ENCODE assay signal across 8 mouse cellular contexts in the genomic region with DNA sequence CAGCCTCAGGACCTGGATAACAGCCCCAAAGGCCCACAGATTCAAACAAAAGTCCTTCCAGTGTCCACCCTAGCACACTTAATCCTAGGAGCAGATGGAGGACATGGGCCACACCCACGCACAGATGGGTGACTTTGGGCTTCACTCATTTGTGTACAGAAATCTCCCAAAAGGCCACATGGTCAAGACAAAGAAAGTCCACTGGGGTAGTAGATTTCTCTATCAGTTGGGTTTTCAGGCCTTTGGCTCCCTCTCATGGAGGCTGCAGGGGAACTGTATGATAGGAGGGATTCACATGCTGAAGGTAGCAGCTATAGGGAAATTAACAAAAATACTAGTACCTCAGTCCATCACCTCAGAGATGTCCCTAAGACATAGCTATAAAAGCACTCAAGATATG. TPM values are rescaled to one million over a fixed set of nuclear protein-coding genes. Genes with fewer than 3 reads are reported as not detected.
DNase-seq lines count a peak whose midpoint lies in the region; ATAC-seq and TF ChIP-seq lines count a peak whose summit lies in the region.

No protein-coding gene starts in this region.

- H3K36me3 ChIP-seq in embryonic facial prominence, embryonic 11.5 days (replicated peaks; ENCODE audit: control insufficient read depth, insufficient read depth, low read depth, low read length), result no peaks in the 10 kb centered on the region
- H3K36me3 ChIP-seq in embryonic facial prominence, embryonic 10.5 days (replicated peaks), result no peaks in the 10 kb centered on the region
- H3K36me3 ChIP-seq in liver, postnatal 0 days (replicated peaks; ENCODE audit: insufficient read depth, low read length), result no peaks in the 10 kb centered on the region
- no peaks in the 10 kb centered on the region for H3K36me3 ChIP-seq in liver, embryonic 11.5 days (ENCODE audit: control insufficient read depth, insufficient read depth, low read length)

- no peak overlapping the region for H3K4me2 ChIP-seq in embryonic facial prominence, embryonic 11.5 days (ENCODE audit: low read depth, low read length)
- no peak overlapping the region for H3K4me2 ChIP-seq in liver, postnatal 0 days (ENCODE audit: low read depth, low read length)
- no peak overlapping the region for H3K4me2 ChIP-seq in liver, embryonic 11.5 days

- no peaks in the 10 kb centered on the region for H3K9me3 ChIP-seq in embryonic facial prominence, embryonic 11.5 days (replicated peaks; ENCODE audit: control insufficient read depth, low read length)
- H3K9me3 ChIP-seq in embryonic facial prominence, embryonic 10.5 days, result no peaks in the 10 kb centered on the region
- H3K9me3 ChIP-seq in liver, postnatal 0 days (ENCODE audit: low read length), result no peaks in the 10 kb centered on the region
- H3K9me3 ChIP-seq in liver, embryonic 11.5 days (ENCODE audit: control insufficient read depth, low read length), result no peaks in the 10 kb centered on the region

- peak; percentile 52 for TF ChIP-seq CTCF in liver, postnatal 0 days (IDR thresholded peaks at IDR 0.05; ENCODE audit: low read depth)

- H3K4me3 ChIP-seq in embryonic facial prominence, embryonic 11.5 days (ENCODE audit: low read depth, low read length), result no peak overlapping the region
- no peak overlapping the region for H3K4me3 ChIP-seq in embryonic facial prominence, embryonic 10.5 days
- H3K4me3 ChIP-seq in liver, postnatal 0 days (ENCODE audit: low read depth, low read length), result no peak overlapping the region
- H3K4me3 ChIP-seq in liver, embryonic 11.5 days (ENCODE audit: low read depth, low read length), result no peak overlapping the region

- ATAC-seq in embryonic facial prominence, embryonic 11.5 days (replicated peaks; ENCODE audit: insufficient number of reproducible peaks, low FRiP score, low TSS enrichment, low read depth), result no peak
- ATAC-seq in liver, postnatal 0 days, result no peak
- ATAC-seq in liver, embryonic 11.5 days (replicated peaks; ENCODE audit: low FRiP score), result no peak
- no peak for ATAC-seq in inflammation-experienced regulatory T-cells, adult 6 months

- peak; percentile 3 for DNase-seq in embryonic facial prominence, embryonic 11.5 days (ENCODE audit: low spot score)
- no peak for DNase-seq in embryonic facial prominence, embryonic 10.5 days (ENCODE audit: low spot score)
- no peak for DNase-seq in liver, postnatal 0 days
- DNase-seq in liver, embryonic 11.5 days (ENCODE audit: low spot score), result no peak
- DNase-seq in adipocyte (ENCODE audit: low spot score), result peak; percentile 42
- DNase-seq in kidney, postnatal 36 days, result peak; percentile 24 to 60
- no peak for DNase-seq in thymus, adult 18-20 months

- no peak for TF ChIP-seq EP300 in liver, postnatal 0 days (IDR thresholded peaks at IDR 0.05; ENCODE audit: low read depth)

- no peaks in the 10 kb centered on the region for H3K27me3 ChIP-seq in embryonic facial prominence, embryonic 11.5 days (ENCODE audit: control insufficient read depth, insufficient read depth, low read length)
- no peaks in the 10 kb centered on the region for H3K27me3 ChIP-seq in embryonic facial prominence, embryonic 10.5 days (replicated peaks; ENCODE audit: low read depth, poor library complexity, severe bottlenecking)
- no peaks in the 10 kb centered on the region for H3K27me3 ChIP-seq in liver, postnatal 0 days (ENCODE audit: insufficient read depth, low read length)
- no peaks in the 10 kb centered on the region for H3K27me3 ChIP-seq in liver, embryonic 11.5 days (replicated peaks; ENCODE audit: control insufficient read depth, insufficient read depth, low read length)

- H3K4me1 ChIP-seq in embryonic facial prominence, embryonic 11.5 days (ENCODE audit: control insufficient read depth, insufficient read depth, low read length), result no peaks in the 10 kb centered on the region
- H3K4me1 ChIP-seq in embryonic facial prominence, embryonic 10.5 days, result no peaks in the 10 kb centered on the region
- H3K4me1 ChIP-seq in liver, postnatal 0 days (ENCODE audit: insufficient read depth), result no peaks in the 10 kb centered on the region
- no peaks in the 10 kb centered on the region for H3K4me1 ChIP-seq in liver, embryonic 11.5 days (replicated peaks; ENCODE audit: control insufficient read depth, insufficient read depth, low read length)

- H3K9ac ChIP-seq in embryonic facial prominence, embryonic 11.5 days (replicated peaks; ENCODE audit: low read length), result no peak overlapping the region
- H3K9ac ChIP-seq in liver, postnatal 0 days (replicated peaks), result no peak overlapping the region
- no peak overlapping the region for H3K9ac ChIP-seq in liver, embryonic 11.5 days (ENCODE audit: low read depth, low read length)

- no peak overlapping the region for H3K27ac ChIP-seq in embryonic facial prominence, embryonic 11.5 days (replicated peaks; ENCODE audit: low read depth, low read length)
- H3K27ac ChIP-seq in embryonic facial prominence, embryonic 10.5 days (replicated peaks), result no peak overlapping the region
- no peak overlapping the region for H3K27ac ChIP-seq in liver, postnatal 0 days (ENCODE audit: low read depth)
- H3K27ac ChIP-seq in liver, embryonic 11.5 days (ENCODE audit: low read depth, low read length), result no peak overlapping the region

- WGBS in embryonic facial prominence, embryonic 11.5 days, result 71% methylated on average over 1 of the region's 1 CpGs
- WGBS in embryonic facial prominence, embryonic 10.5 days, result 67% methylated on average over 1 of the region's 1 CpGs
- 44% methylated on average over 1 of the region's 1 CpGs for WGBS in liver, postnatal 0 days (ENCODE audit: insufficient replicate concordance)
- 65% methylated on average over 1 of the region's 1 CpGs for WGBS in liver, embryonic 11.5 days

RNA-seq across cellular contexts. Expression of gene Doxl2, which starts 16.7 kb away (rescaled TPM):
- polyA plus RNA-seq in embryonic facial prominence, embryonic 11.5 days (2014; fragmentation: Nextera tagmentation; extraction: Ambion mirVana), result not detected in 2 replicates
- not detected in 2 replicates for polyA plus RNA-seq in embryonic facial prominence, embryonic 10.5 days (2016; fragmentation: Nextera tagmentation; extraction: Ambion mirVana)
- not detected in 2 replicates for polyA plus RNA-seq in liver, postnatal 0 days (2015; fragmentation: Nextera tagmentation; extraction: Ambion mirVana)
- polyA plus RNA-seq in liver, embryonic 11.5 days (2014; fragmentation: Nextera tagmentation; extraction: Ambion mirVana), result not detected in 2 replicates
- polyA plus RNA-seq in inflammation-experienced regulatory T-cells, adult 6 months (2017; shearing (Covaris generic)), result not detected

RNA-seq across cellular contexts. Expression of gene 1600015I10Rik, which starts 28.4 kb away (rescaled TPM):
- not detected in 2 replicates for polyA plus RNA-seq in embryonic facial prominence, embryonic 11.5 days (2014; fragmentation: Nextera tagmentation; extraction: Ambion mirVana)
- polyA plus RNA-seq in embryonic facial prominence, embryonic 10.5 days (2016; fragmentation: Nextera tagmentation; extraction: Ambion mirVana), result not detected in 2 replicates
- not detected in 2 replicates for polyA plus RNA-seq in liver, postnatal 0 days (2015; fragmentation: Nextera tagmentation; extraction: Ambion mirVana)
- not detected in 2 replicates for polyA plus RNA-seq in liver, embryonic 11.5 days (2014; fragmentation: Nextera tagmentation; extraction: Ambion mirVana)
- polyA plus RNA-seq in inflammation-experienced regulatory T-cells, adult 6 months (2017; shearing (Covaris generic)), result not detected

RNA-seq across cellular contexts. Expression of gene Svs1, which starts 28.6 kb away (rescaled TPM):
- polyA plus RNA-seq in embryonic facial prominence, embryonic 11.5 days (2014; fragmentation: Nextera tagmentation; extraction: Ambion mirVana), result not detected in 2 replicates
- polyA plus RNA-seq in embryonic facial prominence, embryonic 10.5 days (2016; fragmentation: Nextera tagmentation; extraction: Ambion mirVana), result not detected in 2 replicates
- not detected in 2 replicates for polyA plus RNA-seq in liver, postnatal 0 days (2015; fragmentation: Nextera tagmentation; extraction: Ambion mirVana)
- not detected in 2 replicates for polyA plus RNA-seq in liver, embryonic 11.5 days (2014; fragmentation: Nextera tagmentation; extraction: Ambion mirVana)
- polyA plus RNA-seq in inflammation-experienced regulatory T-cells, adult 6 months (2017; shearing (Covaris generic)), result not detected

Comparison
In these comparisons a context has a peak if more than half of its experiments do, and no peak if none do; other contexts are left out.
1. DNase-seq: peak in embryonic facial prominence, embryonic 11.5 days (single experiment), adipocyte (single experiment) and kidney, postnatal 36 days (2 of 2); none in embryonic facial prominence, embryonic 10.5 days (single experiment), liver, postnatal 0 days (single experiment), liver, embryonic 11.5 days (single experiment) and thymus, adult 18-20 months (0 of 2).